Mouse (Mus musculus) CH12.LX (cell line): ENCODE data around the gene Dclk1.

Source experiments
- CHD2 ChIP-seq: IDR thresholded peaks from 2 replicates; pipeline ENCODE4 v1.6.1; 2011; ENCODE audit warnings: low read length, improper control_type of control experiment
- CTCF ChIP-seq, 2 experiments: IDR thresholded peaks in 1 of 2; conservative IDR thresholded peaks in 1 of 2; 2 replicates each; pipeline ENCODE4 v1.5.1; 2011 to 2012; ENCODE audit warnings: low read depth in 2 of 2, low read length in 2 of 2, improper control_type of control experiment in 1 of 2, inconsistent platforms in 1 of 2, mild to moderate bottlenecking in 1 of 2, moderate library complexity in 1 of 2
- E2F4 ChIP-seq: IDR thresholded peaks from 2 replicates; pipeline ENCODE4 v1.6.1; 2011; ENCODE audit warnings: low read depth, low read length, improper control_type of control experiment; ENCODE audit not compliant: insufficient replicate concordance
- EP300 ChIP-seq: IDR thresholded peaks from 2 replicates; pipeline ENCODE4 v1.6.1; 2011; ENCODE audit warnings: low read length, improper control_type of control experiment
- GABPA ChIP-seq: IDR thresholded peaks from 2 replicates; pipeline ENCODE4 v1.6.1; 2012; ENCODE audit warnings: low read depth, low read length, improper control_type of control experiment, inconsistent platforms; ENCODE audit not compliant: insufficient replicate concordance
- POLR2A ChIP-seq: IDR thresholded peaks from 2 replicates; pipeline ENCODE4 v1.6.1; 2011; ENCODE audit warnings: low read depth, mild to moderate bottlenecking, improper control_type of control experiment, low read length
- SMC3 ChIP-seq: IDR thresholded peaks from 2 replicates; pipeline ENCODE4 v1.6.1; 2011; ENCODE audit warnings: low read depth, low read length, improper control_type of control experiment
- TBP ChIP-seq: conservative IDR thresholded peaks from 2 replicates; pipeline ENCODE4 v1.6.1; 2011; ENCODE audit warnings: low read depth, low read length, improper control_type of control experiment
- TCF12 ChIP-seq: IDR thresholded peaks from 2 replicates; pipeline ENCODE4 v1.6.1; 2014; ENCODE audit warnings: low read depth, mild to moderate bottlenecking, inconsistent platforms, low read length, improper control_type of control experiment
- UBTF ChIP-seq: IDR thresholded peaks from 2 replicates; pipeline ENCODE4 v1.6.1; 2012; ENCODE audit warnings: low read depth, mild to moderate bottlenecking, inconsistent platforms, low read length, improper control_type of control experiment, moderate library complexity
- USF1 ChIP-seq: IDR thresholded peaks from 2 replicates; pipeline ENCODE4 v1.6.1; 2014; ENCODE audit warnings: low read depth, mild to moderate bottlenecking, inconsistent platforms, low read length, improper control_type of control experiment
- ZC3H11A ChIP-seq: IDR thresholded peaks from 2 replicates; pipeline ENCODE4 v1.6.1; 2012; ENCODE audit warnings: low read depth, mild to moderate bottlenecking, inconsistent platforms, low read length, improper control_type of control experiment

GRCm38 (mm10) chr3:55461092-55461491 is 218.9 kb downstream of the Dclk1 start:
- TF ChIP-seq E2F4 (no peak), CHD2 (no peak), CTCF (conservative IDR thresholded peaks at IDR 0.05 in 1 of 2, IDR thresholded peaks at IDR 0.05 in 1 of 2; ENCODE audit: low read depth in 2 of 2, low read length in 2 of 2) (no peak), EP300 (no peak), POLR2A (no peak), USF1 (no peak), TCF12 (no peak), SMC3 (no peak), UBTF (no peak), GABPA (no peak), ZC3H11A (no peak), TBP (no peak)
